Mouse (Mus musculus) forebrain, embryonic 15.5 days (tissue): ENCODE data around the gene Upp2. TPM values are rescaled to one million over a fixed set of nuclear protein-coding genes. Genes with fewer than 3 reads are reported as not detected.

Experiments
- ATAC-seq: fragments of 200-750 bp; cut with Nextera tagmentation; replicated peaks from 2 replicates; pipeline ENCODE4 v1.8.0; 2017; ENCODE audit warnings: mild to moderate bottlenecking, moderate TSS enrichment, moderate library complexity
- H3K27ac ChIP-seq: fragments of 300-500 bp; sonication (generic); replicated peaks from 2 replicates; pipeline ENCODE4 v1.5.1; 2015; ENCODE audit warnings: mild to moderate bottlenecking, inconsistent platforms
- H3K27me3 ChIP-seq: fragments of 300-500 bp; sonication (generic); 2 replicates; pipeline ENCODE4 v1.6.1; 2015; ENCODE audit warnings: inconsistent platforms
- H3K36me3 ChIP-seq: fragments of 300-500 bp; sonication (generic); 2 replicates; pipeline ENCODE4 v1.6.1; 2015; ENCODE audit warnings: mild to moderate bottlenecking, inconsistent platforms
- H3K4me1 ChIP-seq: fragments of 300-500 bp; sonication (generic); 2 replicates; pipeline ENCODE4 v1.6.1; 2015; ENCODE audit warnings: inconsistent platforms
- H3K4me2 ChIP-seq: fragments of 300-500 bp; sonication (generic); replicated peaks from 2 replicates; pipeline ENCODE4 v1.6.1; 2015; ENCODE audit warnings: mild to moderate bottlenecking, inconsistent platforms
- H3K4me3 ChIP-seq: fragments of 300-500 bp; sonication (generic); 2 replicates; pipeline ENCODE4 v1.5.1; 2015; ENCODE audit warnings: mild to moderate bottlenecking, inconsistent platforms
- H3K9ac ChIP-seq: fragments of 300-500 bp; sonication (generic); replicated peaks from 2 replicates; pipeline ENCODE4 v1.6.1; 2015; ENCODE audit warnings: mild to moderate bottlenecking, inconsistent platforms
- H3K9me3 ChIP-seq: fragments of 300-500 bp; sonication (generic); 2 replicates; pipeline ENCODE4 v1.6.1; 2016; ENCODE audit warnings: inconsistent platforms
- WGBS: fragments of 180-500 bp; shearing (Covaris S2); methylation state at CpG from one replicate; pipeline ENCODE4 v1.1.7; 2015; ENCODE audit warnings: mixed read lengths; 5-methylcytosine and 5-hydroxymethylcytosine counted together
- polyA plus RNA-seq: library from polyadenylated mRNA; unstranded; fragments of >200 nt; fragmentation: Nextera tagmentation; extraction: Ambion mirVana; gene quantifications from 2 replicates; pipeline ENCODE4 v1.2.1, GENCODE M21; 2015

Upp2 gene
- polyA plus RNA-seq, 1 experiment from 2014 or later: 14.4 TPM

DNA sequence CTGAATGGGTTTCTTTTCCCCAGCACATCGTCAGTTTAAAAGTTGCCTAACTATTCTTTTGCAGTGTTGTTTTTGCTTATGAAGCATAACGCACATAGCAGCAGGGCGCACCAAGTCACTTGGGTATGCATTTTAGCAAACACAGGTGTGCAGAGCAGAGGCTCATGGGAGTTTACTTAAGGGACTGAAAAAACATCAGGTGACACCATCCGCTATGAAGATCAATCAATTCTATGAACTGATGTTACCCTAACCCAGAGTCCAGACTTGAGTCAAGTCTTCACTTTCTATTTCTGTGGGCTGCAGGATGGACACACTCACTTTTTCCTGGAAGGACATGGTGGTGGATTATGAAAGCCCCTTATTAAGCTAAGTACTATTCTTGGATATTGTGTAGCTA is 174.9 kb downstream of the Upp2 start:
- Histone ChIP-seq H3K4me1 (no peaks in the 10 kb centered on the region), H3K4me2 (no peak overlapping the region), H3K27ac (no peak overlapping the region), H3K36me3 (no peaks in the 10 kb centered on the region), H3K27me3 (no peaks in the 10 kb centered on the region), H3K9ac (no peak overlapping the region), H3K9me3 (no peaks in the 10 kb centered on the region), H3K4me3 (no peak overlapping the region)
- 94% methylated on average over 4 of the region's 4 CpGs for WGBS
- ATAC-seq: no peak

DNA sequence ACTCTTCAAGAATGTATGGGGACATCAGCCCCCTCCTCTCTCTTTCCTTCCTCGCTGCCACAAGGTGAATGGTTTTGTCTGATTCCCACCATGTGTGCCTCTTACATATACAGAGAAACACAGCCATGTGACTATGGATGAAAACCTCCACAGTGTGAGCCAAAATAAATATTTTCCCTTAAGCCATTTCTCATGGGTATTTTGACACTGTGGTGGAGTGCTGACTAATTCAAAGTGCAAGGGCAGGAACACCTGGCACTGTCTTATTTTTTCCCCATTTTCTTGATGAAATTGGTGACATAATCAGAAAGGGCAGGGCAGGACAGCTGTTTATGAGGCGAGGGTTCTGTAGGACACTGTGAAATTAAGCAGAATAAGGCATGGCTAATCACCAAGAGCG is 176.3 kb downstream of the Upp2 start:
- H3K36me3 ChIP-seq: no peaks in the 10 kb centered on the region
- H3K4me3 ChIP-seq: no peak overlapping the region
- WGBS: 74% methylated on average over 3 of the region's 3 CpGs
- no peak for ATAC-seq
- H3K27me3 ChIP-seq: no peaks in the 10 kb centered on the region
- H3K9ac ChIP-seq: no peak overlapping the region
- H3K9me3 ChIP-seq: no peaks in the 10 kb centered on the region
- no peak overlapping the region for H3K4me2 ChIP-seq
- no peak overlapping the region for H3K27ac ChIP-seq
- no peaks in the 10 kb centered on the region for H3K4me1 ChIP-seq

DNA sequence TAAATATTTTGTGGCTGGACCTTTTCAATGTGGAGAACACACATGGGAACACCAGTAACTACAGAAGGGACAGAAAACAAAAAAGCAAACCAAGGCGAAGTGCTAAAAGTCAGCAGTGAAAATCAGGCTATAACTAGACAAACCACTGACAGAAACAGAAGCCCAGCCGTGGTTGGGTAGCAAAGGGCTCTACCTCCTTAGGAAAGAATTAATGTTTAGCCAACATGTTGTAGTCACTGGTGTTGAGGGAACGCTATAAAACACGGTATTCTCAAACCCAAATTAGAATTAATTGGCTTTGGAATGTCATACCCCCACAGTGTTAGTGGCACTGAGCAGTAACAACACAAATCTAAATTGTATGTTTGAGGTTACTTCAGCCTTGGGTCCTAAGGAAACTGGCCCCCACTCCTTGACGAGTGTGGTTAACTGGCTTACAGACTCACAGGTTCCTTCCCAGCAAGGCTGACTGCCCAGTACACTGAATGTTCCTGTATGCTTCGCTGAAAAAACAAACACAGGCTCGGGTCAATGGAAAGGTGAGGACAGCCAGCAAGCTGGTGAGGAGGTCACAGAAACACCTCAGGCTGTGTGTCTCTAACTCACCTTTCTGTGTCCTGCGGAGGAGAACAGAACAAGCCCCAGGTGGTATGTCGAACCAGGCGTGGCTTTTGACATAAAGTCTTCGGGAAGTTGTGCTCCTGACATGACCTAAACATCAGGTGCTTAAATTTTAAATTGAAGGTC is 180.6 kb downstream of the Upp2 start:
- H3K36me3 ChIP-seq: no peaks in the 10 kb centered on the region
- no peak overlapping the region for H3K4me2 ChIP-seq
- WGBS: 82% methylated on average over 11 of the region's 11 CpGs
- H3K27me3 ChIP-seq: no peaks in the 10 kb centered on the region
- no peak overlapping the region for H3K4me3 ChIP-seq
- H3K9ac ChIP-seq: no peak overlapping the region
- no peaks in the 10 kb centered on the region for H3K9me3 ChIP-seq
- no peak overlapping the region for H3K27ac ChIP-seq
- no peaks in the 10 kb centered on the region for H3K4me1 ChIP-seq
- ATAC-seq: no peak

DNA sequence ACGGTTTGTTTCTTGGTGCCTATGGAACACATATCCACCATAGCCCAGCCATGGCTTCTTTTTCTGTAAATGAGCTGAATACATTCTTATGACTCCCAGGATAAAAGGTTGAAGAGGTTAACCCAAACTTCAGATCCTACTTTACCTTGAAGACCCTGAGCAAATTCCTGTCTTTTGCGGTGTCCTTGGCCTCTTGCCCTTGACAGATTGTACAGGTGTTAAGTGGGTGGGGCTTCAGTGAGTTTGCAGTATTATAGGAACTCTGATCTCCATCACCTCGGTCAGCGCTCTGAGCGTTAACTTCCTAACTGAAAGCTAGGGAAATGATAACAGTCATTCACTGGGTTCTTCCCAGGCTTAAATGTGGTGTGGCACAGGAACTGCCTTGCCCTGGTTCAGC is 181.2 kb downstream of the Upp2 start:
- Histone ChIP-seq H3K9me3 (no peaks in the 10 kb centered on the region), H3K4me1 (no peaks in the 10 kb centered on the region), H3K36me3 (no peaks in the 10 kb centered on the region), H3K9ac (no peak overlapping the region), H3K27ac (no peak overlapping the region), H3K4me2 (no peak overlapping the region), H3K27me3 (no peaks in the 10 kb centered on the region), H3K4me3 (no peak overlapping the region)
- WGBS: 90% methylated on average over 5 of the region's 5 CpGs
- no peak for ATAC-seq

DNA sequence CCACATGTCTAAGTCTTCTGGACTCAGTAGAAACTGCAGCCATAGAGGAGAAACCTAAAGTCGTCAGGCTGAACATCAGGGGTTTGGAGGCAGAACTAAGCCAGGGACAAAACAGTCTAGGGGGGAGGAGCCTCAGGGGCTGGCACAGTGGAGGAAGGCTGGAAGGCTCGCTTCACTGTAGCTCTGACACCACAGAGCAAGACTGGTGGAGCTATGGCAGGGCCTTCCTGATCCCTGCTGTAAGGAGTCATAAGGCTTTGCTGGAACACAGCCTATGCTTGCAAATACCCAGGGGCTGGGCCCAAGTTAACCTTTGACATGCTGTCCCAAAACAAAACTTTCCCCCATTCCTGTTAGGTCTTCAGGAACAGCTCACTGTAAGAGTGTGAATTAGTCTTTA is 185.8 kb downstream of the Upp2 start:
- Histone ChIP-seq H3K9me3 (no peaks in the 10 kb centered on the region), H3K9ac (no peak overlapping the region), H3K4me3 (no peak overlapping the region), H3K27ac (no peak overlapping the region), H3K27me3 (no peaks in the 10 kb centered on the region), H3K4me1 (no peaks in the 10 kb centered on the region), H3K4me2 (no peak overlapping the region), H3K36me3 (no peaks in the 10 kb centered on the region)
- 17% methylated on average over 2 of the region's 2 CpGs for WGBS
- no peak; the same call in 1 of the 2 replicates for ATAC-seq

DNA sequence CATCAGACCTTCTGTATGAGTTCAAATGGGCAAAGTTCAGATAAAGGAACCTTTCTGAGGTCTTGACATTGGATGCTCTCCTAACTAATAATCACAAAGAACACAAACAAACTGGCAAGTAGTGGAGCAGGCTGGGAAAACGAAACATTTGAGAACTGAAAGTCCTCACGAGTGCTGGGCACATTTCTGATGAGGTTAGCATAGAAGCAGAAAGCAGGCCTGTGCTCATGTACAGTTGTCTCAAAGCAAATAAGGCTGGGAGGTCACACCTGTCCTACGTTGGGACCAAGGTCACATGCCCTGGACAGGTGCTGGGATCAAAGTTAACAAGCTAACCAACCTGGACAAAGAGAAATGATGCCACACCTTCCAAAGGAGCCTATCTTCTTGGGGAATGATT is 187.6 kb downstream of the Upp2 start:
- no peak for ATAC-seq
- 80% methylated on average over 3 of the region's 3 CpGs for WGBS

DNA sequence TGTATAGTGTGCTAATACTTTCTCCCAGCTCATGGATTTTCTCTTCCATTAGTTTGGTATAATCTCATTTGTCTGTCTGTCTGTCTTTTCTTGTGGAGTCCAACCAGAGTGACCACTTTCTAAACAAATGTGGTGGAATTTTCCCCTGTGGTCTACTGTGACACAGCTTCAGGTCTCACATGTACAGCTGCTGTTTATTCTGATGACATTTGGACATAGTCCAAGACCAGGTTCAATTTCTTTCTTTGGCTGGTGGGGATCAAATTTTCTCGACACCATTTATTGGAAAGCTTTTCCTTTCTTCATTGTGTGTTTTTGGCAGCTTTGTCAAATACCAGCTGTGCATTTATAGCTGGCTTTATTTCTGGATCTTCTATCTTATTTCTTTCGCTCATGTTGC is 191.0 kb downstream of the Upp2 start:
- Histone ChIP-seq H3K27ac (no peak overlapping the region), H3K4me2 (no peak overlapping the region), H3K9ac (no peak overlapping the region), H3K4me3 (no peak overlapping the region), H3K4me1 (no peaks in the 10 kb centered on the region), H3K36me3 (no peaks in the 10 kb centered on the region), H3K27me3 (no peaks in the 10 kb centered on the region), H3K9me3 (no peaks in the 10 kb centered on the region)
- WGBS: 35% methylated on average over 2 of the region's 2 CpGs
- ATAC-seq: no peak

More for the DNA sequence above, 187.6 kb downstream of the Upp2 start:
- Histone ChIP-seq H3K4me3 (no peak overlapping the region), H3K9ac (no peak overlapping the region), H3K27ac (no peak overlapping the region), H3K4me2 (no peak overlapping the region), H3K36me3 (no peaks in the 10 kb centered on the region), H3K9me3 (no peaks in the 10 kb centered on the region), H3K4me1 (no peaks in the 10 kb centered on the region), H3K27me3 (no peaks in the 10 kb centered on the region)

DNA sequence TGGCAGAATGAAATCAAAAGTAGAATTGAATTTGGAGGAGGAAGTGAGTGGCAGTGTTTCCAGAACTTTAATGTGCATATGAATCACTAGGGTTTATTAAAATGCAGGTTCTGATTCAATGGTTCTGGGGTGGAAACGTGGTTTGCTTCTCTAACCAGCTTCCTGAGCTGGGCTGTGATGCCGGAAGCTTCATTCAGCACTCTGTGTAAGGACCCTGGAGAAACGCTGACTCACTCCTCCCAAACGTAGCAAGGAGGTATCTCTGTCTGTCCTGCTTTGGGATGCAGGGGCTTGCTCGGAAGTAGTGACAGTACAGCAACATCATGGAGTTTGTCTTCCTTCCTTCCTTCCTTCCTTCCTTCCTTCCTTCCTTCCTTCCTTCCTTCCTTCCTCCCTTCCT is 192.6 kb downstream of the Upp2 start:
- Histone ChIP-seq H3K36me3 (no peaks in the 10 kb centered on the region), H3K27ac (no peak overlapping the region), H3K9me3 (no peaks in the 10 kb centered on the region), H3K4me2 (no peak overlapping the region), H3K4me3 (no peak overlapping the region), H3K27me3 (no peaks in the 10 kb centered on the region), H3K4me1 (no peaks in the 10 kb centered on the region), H3K9ac (no peak overlapping the region)
- 65% methylated on average over 5 of the region's 5 CpGs for WGBS
- ATAC-seq: no peak

DNA sequence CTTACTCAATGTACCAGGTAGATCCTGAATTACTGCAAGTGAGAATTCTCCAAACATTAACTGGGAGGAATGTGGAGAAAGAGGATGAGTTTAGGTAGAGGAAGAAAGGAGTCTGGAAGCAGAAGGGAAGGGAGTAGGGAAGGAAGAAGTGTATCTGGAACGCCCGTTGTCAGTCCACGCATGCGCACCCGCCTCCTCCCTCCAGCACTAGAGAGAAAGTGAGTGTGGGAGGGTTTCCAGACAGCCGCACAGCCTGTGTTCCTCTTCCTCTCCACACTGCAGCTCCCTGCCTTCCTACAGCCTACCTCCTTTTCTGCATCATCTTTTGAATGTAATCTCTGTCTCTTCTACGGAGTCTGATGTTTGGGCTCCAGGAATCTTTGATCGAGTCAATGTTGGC is 198.0 kb downstream of the Upp2 start:
- WGBS: 94% methylated on average over 8 of the region's 8 CpGs
- ATAC-seq: no peak
- no peak overlapping the region for H3K27ac ChIP-seq
- no peak overlapping the region for H3K4me2 ChIP-seq
- H3K9ac ChIP-seq: no peak overlapping the region
- H3K36me3 ChIP-seq: no peaks in the 10 kb centered on the region
- H3K27me3 ChIP-seq: no peaks in the 10 kb centered on the region
- H3K4me1 ChIP-seq: no peaks in the 10 kb centered on the region
- no peaks in the 10 kb centered on the region for H3K9me3 ChIP-seq
- no peak overlapping the region for H3K4me3 ChIP-seq

DNA sequence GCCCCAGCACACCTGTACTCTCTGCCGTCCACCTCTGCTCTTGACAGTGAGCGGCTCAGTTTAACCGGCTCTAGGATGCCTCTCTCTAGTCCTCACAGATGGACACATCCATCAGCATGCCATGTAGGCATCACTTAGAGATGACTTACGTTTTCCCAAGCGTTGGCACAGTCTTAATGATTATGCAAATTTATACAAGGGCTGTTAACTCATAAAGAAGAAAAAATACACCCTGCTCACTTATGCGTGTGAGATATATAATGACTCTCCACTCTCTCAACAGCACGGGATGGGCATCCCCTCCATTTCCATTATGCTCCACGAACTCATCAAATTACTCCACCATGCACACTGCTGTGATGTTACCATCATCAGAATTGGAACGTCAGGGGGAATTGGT is 206.7 kb downstream of the Upp2 start:
- Histone ChIP-seq H3K27ac (0 out of 2 replicates have a peak overlapping the region, but pooled peaks have one; percentile 12), H3K4me3 (no peak overlapping the region), H3K4me1 (0 out of 2 replicates have a peak, but pooled peaks cover 4% of the 10 kb centered on the region), H3K36me3 (no peaks in the 10 kb centered on the region), H3K9me3 (no peaks in the 10 kb centered on the region), H3K4me2 (no peak overlapping the region), H3K9ac (no peak overlapping the region), H3K27me3 (no peaks in the 10 kb centered on the region)
- 46% methylated on average over 9 of the region's 9 CpGs for WGBS
- peak; percentile 88 for ATAC-seq

DNA sequence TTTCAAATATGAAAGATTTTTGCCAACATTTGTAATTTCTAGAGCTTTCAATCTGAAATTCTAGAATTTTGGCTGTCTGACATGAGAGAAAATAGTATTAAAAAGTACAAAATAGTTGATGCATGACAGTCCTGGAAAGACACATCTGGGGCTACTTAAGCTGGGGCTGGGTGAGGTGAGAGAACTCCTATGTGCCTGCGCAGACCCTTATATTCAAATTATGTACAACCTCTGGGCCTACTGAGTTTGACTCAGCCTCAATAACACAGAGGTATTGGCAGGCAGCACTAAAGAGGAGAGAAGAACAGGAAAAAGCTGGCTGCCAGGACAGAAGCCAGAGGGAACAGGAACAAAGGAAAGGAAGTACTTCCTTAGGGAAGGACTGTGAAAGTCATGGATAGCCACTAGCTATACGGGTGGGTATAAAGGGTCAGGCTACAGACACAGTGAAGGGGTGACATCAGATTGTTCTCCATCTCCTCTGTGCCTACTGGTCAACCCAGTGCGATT is 211.9 kb downstream of the Upp2 start:
- no peak for ATAC-seq
- Histone ChIP-seq H3K4me1 (peaks cover 4% of the 10 kb centered on the region; the same call in 1 of the 2 replicates), H3K27ac (no peak overlapping the region), H3K36me3 (no peaks in the 10 kb centered on the region), H3K9me3 (no peaks in the 10 kb centered on the region), H3K4me3 (no peak overlapping the region), H3K27me3 (no peaks in the 10 kb centered on the region), H3K9ac (no peak overlapping the region), H3K4me2 (no peak overlapping the region)
- WGBS: 99% methylated on average over 3 of the region's 3 CpGs

DNA sequence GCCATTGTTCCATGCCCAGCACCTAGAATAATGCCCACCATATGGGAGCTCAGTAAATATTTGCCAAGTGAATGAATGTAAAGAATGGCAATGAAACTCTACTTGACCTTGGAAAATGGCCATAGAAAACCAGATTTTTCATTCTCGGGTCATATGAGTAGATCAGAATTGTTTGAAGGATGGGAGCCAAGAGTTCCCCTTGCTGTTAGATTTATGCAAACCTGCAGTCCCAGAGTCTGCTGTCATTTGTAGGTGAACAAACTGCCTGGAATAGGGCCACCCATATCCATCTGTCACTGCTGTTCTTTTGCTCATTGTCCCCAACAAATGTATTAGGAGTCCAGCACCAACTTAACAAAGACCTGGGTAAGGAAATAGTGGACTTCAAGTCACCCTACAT is 216.4 kb downstream of the Upp2 start:
- Histone ChIP-seq H3K4me3 (no peak overlapping the region), H3K27ac (no peak overlapping the region), H3K36me3 (no peaks in the 10 kb centered on the region), H3K4me1 (peaks cover 16% of the 10 kb centered on the region), H3K27me3 (no peaks in the 10 kb centered on the region), H3K9ac (no peak overlapping the region), H3K4me2 (no peak overlapping the region), H3K9me3 (no peaks in the 10 kb centered on the region)
- no peak for ATAC-seq
- WGBS: 33% methylated on average over 1 of the region's 1 CpGs

DNA sequence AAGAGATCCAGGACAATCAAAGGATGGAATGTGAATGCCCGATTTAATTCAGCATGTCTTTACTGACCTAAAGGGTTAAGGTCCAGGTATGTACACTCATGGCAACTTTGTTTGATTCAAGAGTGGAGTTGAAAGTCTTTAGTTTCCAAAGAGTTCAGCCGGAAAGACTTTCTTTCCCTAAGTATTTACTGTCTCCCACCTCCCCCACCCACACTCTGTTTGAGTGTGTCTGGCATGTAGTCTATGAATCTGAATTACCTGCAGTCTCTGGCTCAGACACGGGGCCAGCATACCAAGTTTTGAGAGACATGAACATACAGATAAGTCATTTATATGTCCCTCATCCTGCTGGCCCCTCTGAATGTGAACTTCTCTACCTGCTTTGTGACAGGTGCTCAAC is 219.1 kb downstream of the Upp2 start:
- no peaks in the 10 kb centered on the region for H3K9me3 ChIP-seq

More for the DNA sequence above, 219.1 kb downstream of the Upp2 start:
- no peak for ATAC-seq
- no peak overlapping the region for H3K9ac ChIP-seq
- 90% methylated on average over 3 of the region's 3 CpGs for WGBS
- H3K4me2 ChIP-seq: no peak overlapping the region
- H3K4me3 ChIP-seq: no peak overlapping the region
- peaks cover 16% of the 10 kb centered on the region for H3K4me1 ChIP-seq
- no peaks in the 10 kb centered on the region for H3K36me3 ChIP-seq
- no peaks in the 10 kb centered on the region for H3K27me3 ChIP-seq
- H3K27ac ChIP-seq: no peak overlapping the region
